Mouse (Mus musculus) inflammation-experienced regulatory T-cells, adult 6 months (primary cell): ENCODE results near the gene Pex11b. TPM values are rescaled to one million over a fixed set of nuclear protein-coding genes. Genes with fewer than 3 reads are reported as not detected.
"Not testable (repeated sequence)": the region's sequence is repeated elsewhere in the genome, so short reads cannot be mapped to it uniquely, and the experiment has no call there.

Source experiments
- ATAC-seq: one replicate; pipeline ENCODE4 v1.8.0; 2017
- polyA plus RNA-seq, 3 experiments: library from polyadenylated mRNA; unstranded; fragments of 100-300 nt; shearing (Covaris generic); gene quantifications; one replicate each; pipeline ENCODE4 v1.2.1; 2017

The Pex11b gene
- polyA plus RNA-seq, result 10 to 100 TPM; 45.8 to 63.4 (median 54.9) TPM

DNA sequence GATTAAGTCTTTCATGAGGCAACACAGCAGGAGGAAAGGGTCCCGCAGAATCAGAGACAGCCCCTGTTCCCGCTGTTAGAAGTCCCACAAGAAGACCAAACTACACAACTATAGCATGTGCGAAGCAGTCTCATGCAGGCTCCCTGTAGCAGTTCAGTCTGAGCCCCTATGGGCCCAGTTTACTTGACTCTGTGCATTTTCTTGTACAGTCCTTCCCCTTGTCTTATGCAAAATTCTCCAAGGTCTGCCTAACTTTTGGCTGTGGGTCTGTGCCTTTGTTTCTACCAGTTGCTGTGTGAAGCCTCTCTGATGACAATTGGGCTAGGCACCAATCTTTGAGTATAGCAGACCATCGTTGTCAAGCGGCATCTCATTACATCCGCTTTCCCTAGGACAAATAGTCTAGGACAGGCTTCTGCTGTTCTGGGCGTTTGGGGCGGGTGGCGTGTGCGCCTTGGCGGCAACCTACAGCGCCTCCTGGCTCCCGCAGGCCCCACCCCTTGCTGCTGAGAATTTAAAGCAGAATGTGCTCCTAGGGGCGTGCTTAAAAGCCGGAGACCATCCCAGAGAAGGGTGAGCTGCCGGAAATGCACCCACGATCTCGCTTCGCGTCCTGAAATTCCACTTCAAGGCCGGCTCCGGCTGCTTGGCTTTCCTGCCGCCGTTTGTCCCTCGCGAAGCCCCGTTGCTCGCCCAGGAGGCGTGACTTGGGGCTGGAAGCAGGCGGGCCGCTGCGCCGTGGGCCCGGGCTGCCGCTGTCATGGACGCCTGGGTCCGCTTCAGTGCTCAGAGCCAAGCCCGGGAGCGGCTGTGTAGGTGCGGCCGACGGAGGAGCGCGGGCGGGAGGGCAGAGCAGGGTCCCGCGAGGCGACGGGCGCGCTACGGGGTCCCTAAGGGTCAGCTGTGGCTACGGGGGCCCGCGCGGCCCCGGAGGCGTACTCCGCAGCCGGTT lies at the start of gene Pex11b, which contains the start of gene Gm42957:
TSS of gene Pex11b (plus strand) at position 449 of the 952 bp plus-strand sequence.
TSS of gene Gm42957 (plus strand) at position 547 of the 952 bp plus-strand sequence.
- peak; percentile 87 for ATAC-seq

DNA sequence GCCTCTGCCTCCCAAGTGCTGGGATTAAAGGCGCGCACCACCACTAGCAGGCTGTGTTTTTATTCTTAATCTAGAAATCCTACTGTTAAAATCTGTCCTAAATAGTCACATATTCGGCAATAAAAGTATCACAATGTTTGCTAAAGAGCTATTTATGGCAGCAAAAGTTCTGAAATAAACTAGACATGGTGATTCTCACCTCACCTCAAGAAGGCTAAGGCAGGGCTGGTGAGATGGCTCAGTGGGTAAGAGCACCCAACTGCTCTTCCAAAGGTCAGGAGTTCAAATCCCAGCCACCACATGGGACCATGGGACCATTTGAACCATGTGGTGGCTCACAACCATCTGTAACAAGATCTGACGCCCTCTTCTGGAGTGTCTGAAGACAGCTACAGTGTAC lies 44.5 kb upstream of the Pex11b start:
- ATAC-seq, result no peak

DNA sequence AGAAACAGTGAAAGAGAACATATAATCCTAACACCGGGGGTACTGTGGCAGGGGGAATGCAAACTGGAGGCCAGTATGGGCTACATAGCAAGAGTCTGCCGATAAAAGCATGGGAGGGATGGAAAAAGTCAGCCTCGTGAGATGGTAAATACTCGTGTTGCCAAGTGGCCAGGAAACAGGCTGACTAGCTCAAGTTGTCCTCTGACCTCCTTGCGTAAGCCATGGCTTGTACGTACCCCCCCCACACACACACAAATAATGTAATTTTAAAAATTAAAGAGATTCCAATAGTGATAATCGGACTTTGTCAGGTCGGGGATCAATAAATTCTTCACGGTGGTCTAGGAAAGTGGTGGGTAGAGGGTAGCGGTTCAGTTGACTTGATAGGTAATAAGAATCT lies 41.8 kb upstream of the Pex11b start:
- ATAC-seq, result no peak

DNA sequence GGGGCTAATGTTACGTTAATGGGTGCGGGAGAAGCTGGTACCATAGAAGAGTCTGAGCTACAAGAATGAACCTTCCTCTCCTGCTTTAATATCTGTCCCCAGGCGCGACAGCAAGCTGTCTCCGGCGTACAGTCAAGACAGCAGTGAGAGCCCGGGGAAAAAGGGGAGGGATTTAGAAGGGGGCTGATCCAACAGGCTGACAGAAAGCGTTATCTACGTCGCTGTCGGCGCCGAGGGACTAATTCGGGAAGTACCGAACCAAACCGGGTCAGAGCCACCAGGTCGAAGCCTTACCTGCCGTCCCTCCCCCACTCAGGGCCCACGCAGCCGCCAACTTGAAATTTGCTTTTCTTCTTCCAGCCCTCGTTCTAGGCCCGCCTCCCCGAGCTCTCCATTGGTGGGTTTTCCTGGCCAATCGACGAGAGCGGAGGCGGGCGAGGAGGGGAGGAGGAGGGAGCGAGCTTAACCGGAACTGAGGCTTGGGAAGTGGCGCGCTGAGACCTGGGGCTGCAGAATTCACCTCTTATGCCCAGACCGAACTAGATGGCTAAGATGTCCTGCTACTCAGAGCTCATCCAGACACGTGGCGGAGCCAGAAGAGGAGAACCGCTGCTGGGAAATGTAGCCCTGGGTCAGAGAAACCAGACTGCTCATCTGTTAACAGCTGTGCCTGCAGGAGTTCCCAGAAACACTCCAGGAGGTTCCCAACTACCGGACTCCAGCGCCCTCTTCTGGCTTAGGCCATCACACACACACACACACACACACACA lies 41.2 kb upstream of the Pex11b start, which contains the start of gene Polr3gl:
TSS of gene Polr3gl (minus strand) at position 392 of the 771 bp plus-strand sequence.
- peak; percentile 91 for ATAC-seq

DNA sequence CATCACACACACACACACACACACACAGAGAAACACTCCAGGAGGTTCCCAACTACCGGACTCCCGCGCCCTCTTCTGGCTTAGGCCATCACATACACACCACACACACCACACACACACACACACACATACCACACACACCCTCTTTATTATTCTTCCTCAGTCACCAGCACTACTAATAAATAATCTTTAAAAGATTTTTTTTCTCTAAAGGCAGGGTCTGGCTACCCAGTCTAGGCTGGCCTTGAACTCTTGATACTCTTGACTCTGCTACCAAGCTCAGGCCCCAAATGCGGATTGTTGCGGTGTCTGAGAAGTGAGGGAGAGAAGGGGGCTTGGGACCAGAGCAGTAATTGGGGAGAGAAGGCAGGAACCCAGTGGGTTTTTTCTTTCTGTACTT lies 40.3 kb upstream of the Pex11b start:
- ATAC-seq, result no peak

DNA sequence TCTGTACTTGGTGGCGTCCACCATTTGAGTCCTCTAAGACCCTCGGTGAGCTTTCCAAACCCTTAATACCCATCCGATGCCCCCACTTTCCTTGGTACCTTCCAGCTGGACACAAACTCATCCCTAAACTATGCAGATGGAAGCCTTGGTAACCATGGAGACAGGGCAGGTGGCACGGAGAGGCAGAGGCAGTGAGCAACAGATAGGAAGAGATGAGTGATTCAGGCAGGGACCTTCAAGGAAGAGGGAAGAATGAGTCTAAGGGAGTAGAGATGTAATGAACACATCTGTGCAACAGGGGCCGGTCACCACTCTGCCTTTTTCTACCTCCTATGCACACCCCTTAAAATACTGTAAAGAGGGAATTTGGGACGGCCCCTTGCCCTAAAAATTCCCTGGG lies 39.5 kb upstream of the Pex11b start:
- no peak for ATAC-seq

DNA sequence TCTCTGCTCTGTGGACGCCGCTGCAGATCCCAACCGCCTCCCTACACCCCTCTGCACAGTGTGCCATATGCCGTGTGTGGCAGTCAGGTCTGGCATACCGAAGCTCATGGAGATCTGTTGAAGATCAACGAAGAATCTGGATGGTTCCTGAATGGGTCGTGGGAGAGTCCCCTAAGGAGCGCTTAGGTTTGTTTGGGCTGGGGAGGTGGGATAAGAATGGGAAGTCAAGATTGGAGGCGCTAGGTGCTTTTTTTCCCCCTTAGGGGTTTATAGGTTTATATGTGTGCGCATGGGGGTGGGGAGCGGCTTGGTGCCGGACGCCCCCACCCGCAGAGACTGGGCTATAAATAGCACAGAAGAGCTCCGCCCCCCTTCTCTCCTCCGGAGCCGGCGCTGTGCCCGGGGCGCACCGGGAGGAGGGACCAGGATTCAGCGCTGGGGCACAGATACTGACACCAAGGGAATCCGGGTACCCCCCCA lies 38.9 kb upstream of the Pex11b start, which contains the start of gene Ankrd34a:
TSS of gene Ankrd34a (plus strand) at position 409 of the 480 bp plus-strand sequence.
- ATAC-seq, result no peak

DNA sequence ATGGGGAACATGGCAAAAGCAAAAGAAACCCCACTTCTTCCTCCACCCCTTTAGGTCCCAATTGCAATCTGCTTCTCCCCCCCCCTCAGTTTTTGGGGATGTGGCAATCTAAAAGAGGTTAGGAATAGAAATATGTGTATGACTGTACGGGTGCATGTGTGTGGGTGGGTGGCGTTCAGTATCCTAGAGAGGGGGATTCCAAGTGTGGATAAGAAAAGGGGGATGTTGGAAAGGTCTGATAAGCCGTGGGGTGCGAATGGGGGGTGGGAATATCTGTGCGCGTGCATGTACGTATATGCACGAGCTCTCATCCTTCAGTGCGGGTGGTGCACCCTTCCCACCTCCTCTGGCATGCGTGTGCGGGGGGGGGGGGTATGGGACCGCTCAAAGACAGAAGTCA lies 38.3 kb upstream of the Pex11b start:
- ATAC-seq, result no peak

DNA sequence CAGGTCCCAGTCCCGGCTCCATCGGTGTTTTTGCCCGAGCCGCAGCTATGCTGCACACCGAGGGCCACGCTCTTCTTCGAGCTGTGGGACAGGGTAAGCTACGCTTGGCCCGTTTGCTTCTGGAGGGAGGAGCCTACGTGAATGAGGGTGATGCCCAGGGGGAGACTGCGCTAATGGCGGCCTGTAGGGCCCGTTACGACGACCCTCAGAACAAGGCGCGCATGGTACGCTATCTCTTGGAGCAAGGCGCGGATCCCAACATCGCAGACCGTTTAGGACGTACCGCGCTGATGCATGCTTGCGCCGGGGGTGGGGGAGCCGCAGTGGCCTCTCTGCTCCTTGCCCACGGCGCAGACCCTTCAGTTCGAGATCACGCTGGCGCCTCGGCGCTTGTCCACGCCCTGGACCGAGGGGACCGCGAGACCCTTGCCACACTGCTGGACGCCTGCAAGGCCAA lies 37.7 kb upstream of the Pex11b start:
- no peak for ATAC-seq

DNA sequence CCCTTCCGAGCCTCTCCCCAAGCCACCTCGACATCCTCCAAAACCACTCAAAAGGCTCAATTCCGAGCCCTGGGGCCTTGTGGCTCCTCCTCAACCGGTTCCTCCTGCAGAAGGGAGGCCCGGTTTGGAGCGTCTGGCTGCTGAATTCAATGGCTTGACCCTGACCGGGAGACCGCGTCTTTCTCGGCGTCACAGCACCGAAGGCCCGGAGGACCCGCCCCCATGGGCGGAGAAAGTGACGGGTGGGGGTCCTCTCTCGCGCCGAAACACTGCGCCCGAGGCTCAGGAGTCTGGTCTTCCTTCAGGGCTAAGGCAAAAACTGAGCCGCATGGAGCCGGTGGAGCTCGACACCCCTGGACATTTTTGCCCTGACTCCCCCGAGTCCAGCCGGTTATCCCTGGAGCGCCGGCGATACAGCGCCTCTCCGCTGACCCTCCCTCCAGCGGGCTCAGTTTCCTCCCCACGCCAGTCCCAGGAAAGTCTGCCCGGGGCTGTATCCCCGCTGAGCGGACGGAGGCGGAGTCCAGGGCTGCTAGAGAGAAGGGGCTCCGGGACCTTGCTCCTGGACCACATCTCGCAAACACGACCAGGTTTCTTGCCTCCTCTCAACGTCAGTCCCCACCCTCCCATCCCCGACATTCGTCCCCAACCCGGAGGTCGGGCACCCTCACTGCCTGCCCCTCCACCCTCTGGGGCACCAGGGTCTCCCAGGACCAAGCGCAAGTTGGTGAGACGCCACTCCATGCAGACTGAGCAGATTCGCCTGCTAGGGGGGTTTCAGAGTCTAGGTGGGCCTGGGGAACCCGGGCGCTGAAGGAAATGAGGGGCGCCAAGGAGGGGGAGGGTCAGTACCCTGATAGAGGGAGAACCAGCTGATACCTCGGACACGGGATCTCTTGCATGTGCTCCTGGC lies 36.8 kb upstream of the Pex11b start:
- no peak for ATAC-seq

DNA sequence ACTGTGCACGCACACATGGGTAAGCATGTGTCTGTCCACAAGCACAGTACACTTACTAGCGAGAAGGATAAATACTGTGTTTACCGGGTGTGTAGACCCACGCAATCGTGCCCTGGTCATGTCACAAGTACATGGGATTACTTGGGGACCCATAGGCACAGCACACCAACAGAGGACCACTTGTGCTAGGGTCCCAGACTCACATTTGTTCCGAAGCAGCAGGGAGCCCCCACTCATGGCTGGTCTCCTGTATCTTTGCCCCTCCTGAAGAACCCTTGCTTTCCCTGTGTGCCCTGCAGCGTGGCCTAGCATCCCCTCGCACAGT lies 36.1 kb upstream of the Pex11b start:
- no peak for ATAC-seq

DNA sequence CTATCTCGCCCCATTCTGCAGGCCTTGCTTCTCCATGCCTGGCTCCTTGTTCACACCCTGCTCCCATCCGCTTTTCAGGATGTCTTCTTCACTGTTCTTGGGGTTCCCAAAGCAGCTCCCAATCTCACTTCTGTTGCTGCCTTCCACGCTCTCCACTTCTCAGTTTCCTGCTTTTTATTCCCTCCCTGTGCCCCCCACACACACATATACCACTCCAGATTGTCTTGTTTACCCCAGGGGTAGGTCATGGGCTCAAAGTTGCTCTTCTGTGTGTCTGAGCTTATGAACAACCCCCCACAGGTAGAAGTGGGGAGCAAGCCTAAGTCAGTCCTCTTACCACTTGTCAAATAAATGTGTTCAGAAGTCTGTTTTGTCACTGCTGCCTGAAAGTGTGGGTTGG lies 35.8 kb upstream of the Pex11b start:
- no peak for ATAC-seq

DNA sequence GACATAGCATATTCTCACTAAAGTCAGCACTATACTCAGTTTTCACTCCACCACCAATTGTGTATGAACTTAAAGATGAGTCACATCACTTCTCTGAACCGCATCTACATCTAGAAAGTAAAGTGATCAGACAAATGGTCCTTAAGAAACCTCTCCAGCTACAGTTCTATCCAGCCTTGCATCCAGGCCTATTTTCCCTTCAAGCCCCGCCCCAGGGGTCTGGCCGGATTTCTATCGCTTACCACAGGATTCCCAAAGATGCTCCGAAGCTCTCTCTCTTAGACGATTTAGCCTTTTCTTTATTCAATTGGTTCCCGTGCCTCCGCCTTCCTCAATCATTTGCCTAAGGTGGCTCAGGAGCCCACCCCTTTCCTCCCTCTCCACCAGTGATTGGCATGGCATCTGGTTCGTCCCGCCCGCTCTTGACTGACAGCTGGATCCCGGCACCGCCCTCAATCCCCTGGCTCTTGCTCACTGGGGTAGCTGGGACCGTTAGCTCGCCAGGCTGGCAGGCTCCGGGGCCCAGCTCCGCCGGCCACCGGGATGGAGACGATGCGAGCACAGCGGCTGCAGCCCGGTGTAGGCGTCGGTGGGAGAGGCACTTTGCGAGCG lies 34.4 kb upstream of the Pex11b start, which contains the start of gene Lix1l:
TSS of gene Lix1l (plus strand) at position 511 of the 612 bp plus-strand sequence.
- ATAC-seq, result peak; percentile 92

DNA sequence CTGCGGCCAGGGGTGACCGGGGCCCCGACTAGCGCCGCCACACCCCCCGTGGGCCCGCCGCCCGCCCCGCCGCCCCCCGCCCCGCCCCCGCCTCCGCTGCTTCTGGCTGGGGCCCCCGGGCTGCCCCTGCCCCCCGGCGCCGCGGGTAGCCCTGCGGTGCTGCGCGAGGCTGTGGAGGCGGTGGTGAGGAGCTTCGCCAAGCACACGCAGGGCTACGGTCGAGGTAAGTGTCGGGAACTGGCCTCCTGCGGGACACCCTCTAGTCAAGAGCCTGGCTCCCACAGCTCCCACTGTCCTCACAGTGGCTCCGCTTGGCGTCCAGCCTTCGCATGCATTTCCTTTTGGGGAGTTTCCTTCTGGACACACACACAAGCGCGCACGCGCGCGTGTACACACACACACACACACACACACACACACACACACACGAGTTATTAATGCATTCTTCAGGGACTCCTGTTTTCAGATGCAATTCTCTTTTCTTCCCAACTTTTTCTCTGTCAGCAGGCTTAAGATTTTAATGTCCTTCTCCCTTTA lies 33.9 kb upstream of the Pex11b start:
- ATAC-seq, result peak; percentile 5

DNA sequence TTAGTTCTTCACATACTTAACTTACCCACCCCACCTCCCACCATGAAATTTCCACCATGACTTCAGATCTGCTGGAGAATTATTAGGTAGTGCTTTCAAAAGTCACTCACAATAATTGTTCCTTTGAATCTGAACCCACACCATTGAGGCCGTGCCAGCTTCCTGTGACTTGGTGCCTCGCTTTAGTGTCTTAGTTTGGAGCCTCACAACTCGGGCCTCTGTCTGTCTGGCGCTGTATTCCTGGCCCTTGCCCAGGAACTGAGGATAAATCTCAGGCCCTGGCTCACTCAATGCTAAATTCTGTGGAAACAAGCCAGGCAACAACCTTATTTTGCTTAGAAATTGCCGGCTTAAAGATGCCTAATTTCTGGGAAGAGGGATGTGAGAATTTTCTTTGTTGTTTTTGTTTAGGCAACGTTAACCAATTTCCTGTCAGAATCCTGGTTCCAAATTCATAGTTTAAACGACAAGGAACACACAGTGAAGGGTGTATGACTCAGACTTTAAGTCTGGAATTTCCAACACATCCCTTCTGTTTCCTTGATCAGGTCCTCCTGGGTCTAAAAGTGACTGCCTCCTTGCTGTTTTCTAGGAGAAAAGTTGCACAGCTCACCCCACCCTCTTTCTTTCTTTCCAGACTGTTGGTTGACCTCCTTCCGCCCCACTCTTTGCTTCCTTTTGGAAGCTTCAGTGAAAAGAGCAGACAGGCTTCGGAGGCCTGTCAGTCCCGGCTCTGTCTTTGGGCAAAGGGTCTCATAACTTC lies 33.1 kb upstream of the Pex11b start:
- ATAC-seq, result no peak

DNA sequence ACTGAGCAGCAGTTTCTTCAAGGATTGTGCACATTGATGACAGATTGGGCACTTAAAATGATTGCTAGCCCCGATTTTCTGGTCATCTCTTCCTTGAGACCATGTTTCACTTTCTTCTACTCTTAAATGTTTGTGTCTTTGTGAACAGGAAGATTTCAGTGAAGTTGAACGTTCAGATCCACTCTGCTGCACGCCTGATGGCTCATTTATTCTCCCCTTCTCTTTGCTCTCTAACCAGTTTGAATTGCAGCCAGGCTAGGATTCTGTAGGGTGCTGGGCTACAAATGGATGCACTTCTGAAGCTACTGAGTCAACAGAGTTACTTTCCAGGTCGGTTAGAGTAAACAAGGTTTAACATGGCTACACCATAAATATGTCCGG lies 32.5 kb upstream of the Pex11b start:
- ATAC-seq, result no peak

DNA sequence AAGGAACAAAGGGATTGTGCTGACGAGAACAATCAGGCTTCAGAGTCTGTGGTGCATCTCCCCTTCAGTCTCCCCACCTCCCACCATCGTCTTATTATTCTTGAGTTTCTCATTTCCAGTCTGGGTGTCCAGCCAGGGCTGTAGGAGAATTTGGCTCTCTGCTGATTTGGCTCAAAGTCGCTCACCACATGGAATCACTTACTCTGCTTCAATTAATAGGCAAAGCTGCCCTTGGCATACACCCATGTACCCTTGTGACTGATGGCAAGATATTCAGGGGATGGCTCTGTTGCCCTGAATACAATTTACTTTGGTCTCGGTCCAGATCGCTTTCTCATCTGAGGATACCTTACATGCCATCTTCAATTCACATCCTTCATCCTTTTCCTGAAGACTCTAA lies 31.9 kb upstream of the Pex11b start:
- ATAC-seq, result no peak

DNA sequence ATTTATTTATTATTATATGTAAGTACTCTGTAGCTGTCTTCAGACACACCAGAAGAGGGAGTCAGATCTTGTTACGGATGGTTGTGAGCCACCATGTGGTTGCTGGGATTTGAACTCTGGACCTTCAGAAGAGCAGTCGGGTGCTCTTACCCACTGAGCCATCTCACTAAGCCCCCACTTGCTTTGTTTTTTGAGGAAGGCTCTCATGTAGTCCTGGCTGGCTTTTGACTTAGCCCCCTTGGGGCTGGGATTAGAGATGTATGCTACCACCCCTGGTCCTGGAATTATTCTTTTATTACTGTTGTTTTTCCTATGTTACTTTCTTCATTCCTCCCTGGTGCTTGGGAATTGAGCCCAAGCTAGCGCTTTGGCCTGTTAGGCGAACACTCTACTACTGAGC lies 29.2 kb upstream of the Pex11b start:
- ATAC-seq, result not testable (repeated sequence)

DNA sequence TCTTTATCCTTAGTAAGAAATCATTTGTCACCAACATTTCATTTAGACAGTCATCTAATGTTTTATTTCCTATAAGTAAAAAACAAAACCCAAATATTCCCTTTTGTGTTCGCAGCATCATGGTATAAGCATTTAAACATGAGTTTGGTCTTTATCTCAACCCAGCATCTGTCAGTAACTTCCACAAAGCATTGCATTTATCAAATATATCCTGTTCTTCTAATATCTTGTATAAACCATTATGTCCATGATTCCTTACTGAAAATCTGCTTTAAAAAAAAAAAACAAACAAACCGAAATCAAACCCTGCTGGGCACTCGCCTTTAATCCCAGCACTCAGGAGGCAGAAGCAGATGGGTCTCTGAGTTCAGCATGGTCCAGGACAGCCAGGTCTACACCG lies 28.6 kb upstream of the Pex11b start:
- ATAC-seq, result no peak

DNA sequence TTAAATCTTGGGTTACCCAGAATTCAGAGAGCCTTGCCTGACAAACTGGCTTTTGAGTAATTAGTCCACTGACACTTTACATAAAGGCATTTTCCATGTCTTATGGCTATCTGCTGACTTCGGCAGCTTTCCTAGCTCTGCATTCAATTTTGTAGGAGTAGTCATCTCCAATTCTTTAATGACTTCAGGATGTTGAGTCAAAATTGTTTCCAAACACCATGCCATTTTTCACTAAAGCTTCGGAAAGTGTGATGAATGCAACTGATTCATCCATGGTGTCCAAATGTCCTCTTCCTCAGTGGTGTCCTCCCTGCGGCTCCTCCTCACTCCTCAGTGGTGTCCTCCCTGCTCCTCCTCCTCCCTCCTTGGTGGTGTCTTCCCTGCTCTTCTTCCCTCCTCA lies 17.2 kb upstream of the Pex11b start:
- ATAC-seq, result no peak

DNA sequence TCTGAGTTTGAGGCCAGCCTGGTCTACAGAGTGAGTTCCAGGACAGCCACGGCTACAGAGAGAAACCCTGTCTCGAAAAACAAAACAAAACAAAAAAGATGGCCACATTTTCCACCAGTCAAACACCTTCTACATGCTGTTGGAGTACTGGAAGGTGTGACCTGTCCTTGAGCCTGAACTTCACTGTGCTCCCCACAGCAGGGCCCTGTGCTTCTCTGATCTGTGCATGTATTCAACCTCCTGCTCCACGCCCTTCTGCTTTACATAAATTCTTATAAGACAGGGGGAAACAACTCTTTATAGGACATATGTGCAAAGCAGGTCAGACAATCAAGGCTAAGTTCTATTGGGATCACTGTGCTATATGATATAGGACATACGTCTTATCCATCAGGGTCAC lies 12.0 kb upstream of the Pex11b start:
- ATAC-seq, result no peak
